Mouse (Mus musculus): Measurements from ENCODE around the gene Afmid.

Afmid gene

DNA sequence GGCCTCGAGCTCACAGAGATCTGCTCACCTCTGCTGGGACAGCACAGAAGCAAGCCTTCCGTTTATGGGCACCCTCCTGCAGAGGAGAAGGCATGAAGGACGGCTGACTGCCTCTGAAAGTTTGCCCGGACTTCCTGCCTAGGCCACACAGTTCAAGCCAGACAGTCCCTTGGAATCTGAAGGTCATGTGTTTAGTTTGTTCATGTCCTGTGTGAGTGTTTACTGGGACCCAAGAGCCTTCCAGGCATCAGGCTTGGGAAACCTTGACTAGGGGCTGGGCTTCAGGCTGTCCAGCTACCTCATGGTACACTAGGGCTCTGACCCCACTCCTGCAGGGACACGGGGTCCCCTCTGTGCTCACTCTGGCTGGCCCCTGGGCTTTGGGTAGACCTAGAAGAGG lies 60.3 kb downstream of the Afmid start:
- DNase-seq: no peak

DNA sequence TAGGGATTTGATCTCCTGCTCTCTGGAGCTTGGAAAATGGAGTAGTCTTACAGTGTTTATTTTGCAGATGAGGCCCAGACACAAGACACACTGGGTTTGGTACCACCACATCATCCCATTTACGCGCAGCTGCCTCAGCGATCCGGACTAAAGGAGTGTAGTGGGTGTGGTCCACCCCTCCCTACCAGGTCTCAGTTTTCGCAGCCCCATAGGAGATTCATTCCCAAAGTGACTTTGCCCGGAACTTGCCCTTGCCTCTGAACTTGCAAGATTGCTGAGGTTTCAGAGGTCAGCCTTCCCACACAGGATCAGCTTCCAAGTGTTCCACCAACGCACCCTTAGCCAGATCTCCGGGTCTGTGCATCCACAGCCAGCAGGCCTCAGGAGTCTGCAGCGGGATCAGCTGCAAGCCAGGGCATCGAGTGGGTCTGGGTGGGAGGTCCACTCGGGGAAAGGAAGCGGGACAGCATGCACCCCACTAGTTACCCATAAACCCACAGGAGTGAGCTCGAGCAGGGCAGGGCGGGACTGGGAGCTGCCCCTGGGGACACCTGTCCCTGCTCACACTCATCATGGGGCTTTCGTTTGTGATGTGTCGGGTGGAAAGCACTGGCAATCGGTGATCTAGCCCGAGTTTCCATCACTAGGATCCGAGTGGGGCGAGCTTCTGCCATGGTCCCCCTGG lies 62.6 kb downstream of the Afmid start:
- DNase-seq: no peak

DNA sequence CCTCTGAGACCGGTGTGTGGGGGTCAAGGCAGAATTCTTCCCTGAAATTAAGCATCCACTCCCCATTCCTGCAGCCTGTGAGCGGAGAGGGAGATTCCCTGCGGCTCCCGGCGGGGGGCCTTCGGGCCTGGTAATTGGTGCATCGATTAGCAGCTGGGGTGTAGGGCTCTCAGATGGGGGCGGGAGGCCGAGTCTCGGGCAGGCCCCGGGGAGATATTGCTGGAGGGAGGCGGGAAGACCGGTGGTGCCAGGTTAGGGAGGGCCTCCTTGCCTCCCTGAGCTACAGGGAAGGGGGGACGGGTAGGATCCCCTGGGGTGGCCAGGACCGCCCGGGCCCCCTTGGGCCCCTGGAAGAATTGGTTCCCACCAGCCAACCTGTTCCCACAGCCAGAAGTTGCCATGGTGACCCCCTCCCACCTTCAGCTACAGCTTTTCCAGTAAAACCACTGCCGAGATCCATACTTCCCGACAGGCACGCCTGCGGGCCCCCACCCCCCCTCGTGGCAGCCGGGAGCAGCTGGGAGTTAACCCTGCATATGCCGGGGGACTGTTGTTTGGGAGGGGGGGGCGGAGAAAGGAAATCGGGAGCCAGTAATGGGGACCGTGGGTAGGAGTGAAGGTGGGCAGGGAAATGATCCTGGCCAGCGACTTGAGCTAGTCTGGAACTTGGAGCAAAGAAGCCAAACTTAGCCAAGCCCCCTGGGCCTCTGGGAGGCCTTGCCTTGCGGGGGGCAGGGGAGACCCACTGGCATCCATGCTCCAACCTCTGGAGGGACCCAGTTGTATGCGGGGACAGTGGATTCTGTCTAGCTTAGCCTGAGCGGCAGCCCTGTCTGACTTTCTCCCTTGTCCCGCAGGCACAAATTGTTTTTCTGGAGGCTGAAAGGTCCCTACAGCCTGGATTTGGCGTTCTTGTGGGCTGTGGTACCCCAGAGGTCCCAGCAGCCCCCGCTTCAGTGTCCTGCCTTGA lies 63.4 kb downstream of the Afmid start:
- DNase-seq: peak; percentile 67
